Mouse (Mus musculus) WW6 (cell line): Measurements from ENCODE around the gene Lman1l.
A peak's percentile ranks its signal among the peaks of the same experiment; 100 is the strongest.

Source experiments
- DNase-seq: peaks from one replicate; pipeline ENCODE4 v3.0.0-alpha.2; 2013; ENCODE audit warnings: low read depth, low spot score

Lman1l gene

GRCm38 (mm10) chr9:57620674-57621073 lies at the start of gene Lman1l:
Lman1l (minus strand) TSS chr9:57620774.
- DNase-seq, result no peak

DNA sequence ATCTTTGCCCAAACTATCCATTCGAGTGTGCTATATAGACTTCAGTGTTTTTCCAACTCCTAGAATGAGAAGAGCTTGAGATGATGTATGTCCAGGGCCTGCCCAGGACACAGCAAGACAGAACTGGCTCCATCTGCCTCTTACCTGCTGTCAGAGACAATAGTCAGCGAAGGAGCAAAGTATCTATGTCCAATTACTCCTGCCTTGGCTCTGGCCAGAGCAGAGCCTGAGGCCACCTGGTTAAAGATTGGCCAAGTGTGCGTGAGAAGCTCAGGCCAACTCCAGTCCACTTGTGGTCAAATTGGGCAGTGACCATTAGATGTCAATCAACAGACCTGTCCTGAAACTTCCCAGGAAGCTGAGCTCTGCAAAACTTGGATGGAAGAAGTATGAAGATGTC lies 49.0 kb upstream of the Lman1l start:
- no peak for DNase-seq

- no peak for DNase-seq
Measured at GRCm38 (mm10) chr9:57668277-57668676, 47.7 kb upstream of the Lman1l start.

DNA sequence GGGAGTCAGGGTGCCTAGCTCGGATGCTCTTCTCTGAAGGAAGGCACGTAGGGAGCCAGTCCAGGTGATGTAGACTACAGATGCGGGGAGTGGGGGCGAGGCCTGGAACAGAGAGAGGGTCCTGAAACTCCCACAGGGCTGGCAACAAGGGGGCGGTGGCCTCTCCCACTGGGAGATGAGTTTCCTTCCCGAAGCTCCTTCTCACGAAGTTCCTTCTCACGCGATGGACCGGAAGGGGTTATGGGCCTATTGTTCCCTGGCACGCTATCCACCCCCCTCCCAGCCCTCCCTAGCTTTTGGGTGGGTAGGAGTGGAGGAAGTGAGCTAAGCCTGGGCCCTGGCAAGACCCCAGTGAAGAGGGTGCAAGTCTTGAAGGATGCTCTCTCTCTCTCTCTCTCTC lies 47.2 kb upstream of the Lman1l start:
- DNase-seq, result no peak

- no peak for DNase-seq
Measured at GRCm38 (mm10) chr9:57667136-57667535, 46.6 kb upstream of the Lman1l start.

DNA sequence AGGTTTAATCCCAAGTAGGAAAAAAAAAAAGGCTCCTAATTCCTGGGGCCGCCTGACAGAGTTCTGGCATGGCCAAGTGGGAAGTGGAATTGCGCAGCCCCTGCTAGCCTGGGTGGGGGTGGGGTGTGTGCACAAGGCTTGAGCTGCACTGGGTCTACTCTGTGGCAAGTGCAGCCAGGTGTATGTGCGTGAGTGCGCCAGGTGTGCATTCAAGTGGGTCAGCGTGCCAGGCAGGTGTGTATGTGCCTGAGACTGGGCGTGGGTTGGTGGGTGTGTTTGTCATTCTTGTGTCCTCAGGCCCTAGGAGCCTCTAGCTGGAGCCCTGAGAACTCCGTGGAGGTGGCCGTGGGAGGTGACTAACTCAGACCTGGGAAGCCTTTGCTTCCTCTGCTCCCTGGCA lies 46.0 kb upstream of the Lman1l start:
- no peak for DNase-seq

GRCm38 (mm10) chr9:57664616-57665015 lies 44.0 kb upstream of the Lman1l start:
- no peak for DNase-seq

DNA sequence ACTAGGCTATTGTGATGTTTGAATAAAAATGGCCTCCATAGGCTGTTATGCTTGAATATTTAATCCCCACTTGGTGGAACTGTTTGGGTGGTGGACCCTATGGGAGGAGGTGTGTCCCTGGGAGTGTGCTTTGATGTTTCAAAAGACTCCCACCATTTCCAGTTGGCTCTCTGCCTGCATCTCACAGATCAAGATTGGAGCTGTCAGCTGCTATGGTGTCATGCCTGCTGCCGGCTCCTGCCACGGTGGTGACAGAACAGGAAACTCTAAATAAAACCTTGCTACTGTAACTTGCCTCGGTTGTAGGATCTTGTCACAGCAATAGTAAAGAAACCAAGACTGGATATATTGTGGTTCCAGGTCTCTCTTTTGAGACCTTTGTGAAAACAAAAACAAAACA lies 41.0 kb upstream of the Lman1l start:
- DNase-seq, result no peak

GRCm38 (mm10) chr9:57660501-57660900 lies 39.9 kb upstream of the Lman1l start:
- DNase-seq, result no peak

DNA sequence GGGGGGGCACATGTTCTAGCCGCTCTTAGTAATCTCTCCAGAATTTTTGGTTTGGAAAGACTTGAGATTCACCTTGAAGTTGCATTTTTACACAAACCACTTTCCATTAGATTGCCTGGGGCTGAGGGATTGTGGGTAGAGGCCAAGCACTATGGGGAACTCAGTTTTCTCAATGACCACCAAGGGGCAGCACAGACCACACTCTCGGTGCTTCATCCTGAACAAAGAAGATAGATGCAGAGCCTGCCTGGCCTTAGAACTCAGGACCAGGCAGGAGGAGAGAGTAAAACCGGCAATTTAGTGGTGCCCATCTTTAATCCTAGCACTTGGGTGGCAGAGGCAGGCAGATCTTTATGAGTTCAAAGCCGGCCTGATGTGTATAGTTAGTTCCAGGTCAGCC lies 39.2 kb upstream of the Lman1l start:
- no peak for DNase-seq

- DNase-seq, result no peak
Measured at GRCm38 (mm10) chr9:57658970-57659369, 38.4 kb upstream of the Lman1l start.

DNA sequence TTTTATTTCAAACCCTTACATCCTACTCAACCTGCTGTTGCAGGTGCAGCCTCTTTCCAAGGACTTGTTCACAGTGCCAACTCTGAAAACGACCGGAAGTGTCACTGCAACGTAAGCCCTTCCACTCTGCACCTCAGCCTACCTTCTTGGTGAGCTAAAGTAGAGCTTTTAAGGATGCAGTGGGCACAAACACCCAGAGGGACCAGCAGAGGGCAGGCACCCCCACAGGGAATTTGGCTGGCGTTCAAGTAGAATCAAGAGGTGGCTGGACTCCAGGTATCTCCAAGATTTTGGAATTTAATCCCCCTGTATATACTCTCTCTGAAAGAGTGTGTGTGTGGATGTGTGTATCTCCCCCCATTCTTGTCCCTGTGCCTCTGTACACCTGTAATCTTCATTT lies 37.3 kb upstream of the Lman1l start:
- DNase-seq, result no peak

- DNase-seq, result no peak
Measured at GRCm38 (mm10) chr9:57656631-57657350, 36.2 kb upstream of the Lman1l start.

DNA sequence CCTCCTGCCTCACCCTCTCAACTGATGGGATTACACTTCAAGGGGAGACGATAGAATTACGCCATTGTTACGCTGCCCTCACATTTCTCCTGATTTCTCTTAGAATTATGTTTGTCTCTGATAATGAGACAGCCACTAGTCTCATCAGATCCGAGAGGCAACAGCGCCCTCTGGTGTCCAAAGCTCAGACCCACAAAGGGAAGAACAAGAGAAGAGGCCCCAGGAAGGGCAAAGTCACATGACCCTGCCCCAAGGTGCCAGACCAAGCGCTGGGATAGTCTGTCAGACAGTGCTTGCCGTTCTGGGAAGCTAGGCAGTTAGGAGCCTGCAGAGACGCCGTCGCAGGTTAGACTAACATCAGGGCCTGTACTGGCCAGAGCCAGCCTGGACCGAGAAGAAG lies 35.2 kb upstream of the Lman1l start:
- DNase-seq, result peak; percentile 74

GRCm38 (mm10) chr9:57654966-57655365 lies 34.4 kb upstream of the Lman1l start:
- no peak for DNase-seq

- DNase-seq, result no peak
Measured at GRCm38 (mm10) chr9:57653283-57653682, 32.7 kb upstream of the Lman1l start, which contains the start of gene Csk. Csk (minus strand) TSS chr9:57653631.

- no peak for DNase-seq
Measured at GRCm38 (mm10) chr9:57652855-57653254, 32.3 kb upstream of the Lman1l start.

DNA sequence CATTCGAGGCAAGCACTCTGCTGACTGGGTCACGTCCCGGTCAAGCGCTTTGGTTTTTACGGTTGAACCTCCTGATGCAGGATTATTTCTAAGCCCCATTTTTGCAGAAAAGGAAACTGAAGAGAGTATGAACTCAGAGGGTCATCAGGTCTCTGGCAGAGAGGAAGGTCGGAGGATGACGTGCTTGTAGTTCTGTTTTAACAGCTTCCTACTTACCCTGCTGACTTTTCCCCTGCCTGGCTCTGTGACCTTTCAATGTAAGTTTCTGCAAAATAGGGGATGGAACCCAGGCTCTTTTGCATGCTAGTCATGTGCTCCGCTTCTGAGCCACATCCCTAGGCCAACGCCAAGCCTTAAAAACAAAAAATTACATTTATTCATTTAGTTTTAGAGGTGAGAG lies 31.8 kb upstream of the Lman1l start:
- DNase-seq, result no peak

GRCm38 (mm10) chr9:57650786-57651311 lies 30.3 kb upstream of the Lman1l start:
- DNase-seq, result no peak

- DNase-seq, result no peak
Measured at GRCm38 (mm10) chr9:57650130-57650785, 29.7 kb upstream of the Lman1l start.

DNA sequence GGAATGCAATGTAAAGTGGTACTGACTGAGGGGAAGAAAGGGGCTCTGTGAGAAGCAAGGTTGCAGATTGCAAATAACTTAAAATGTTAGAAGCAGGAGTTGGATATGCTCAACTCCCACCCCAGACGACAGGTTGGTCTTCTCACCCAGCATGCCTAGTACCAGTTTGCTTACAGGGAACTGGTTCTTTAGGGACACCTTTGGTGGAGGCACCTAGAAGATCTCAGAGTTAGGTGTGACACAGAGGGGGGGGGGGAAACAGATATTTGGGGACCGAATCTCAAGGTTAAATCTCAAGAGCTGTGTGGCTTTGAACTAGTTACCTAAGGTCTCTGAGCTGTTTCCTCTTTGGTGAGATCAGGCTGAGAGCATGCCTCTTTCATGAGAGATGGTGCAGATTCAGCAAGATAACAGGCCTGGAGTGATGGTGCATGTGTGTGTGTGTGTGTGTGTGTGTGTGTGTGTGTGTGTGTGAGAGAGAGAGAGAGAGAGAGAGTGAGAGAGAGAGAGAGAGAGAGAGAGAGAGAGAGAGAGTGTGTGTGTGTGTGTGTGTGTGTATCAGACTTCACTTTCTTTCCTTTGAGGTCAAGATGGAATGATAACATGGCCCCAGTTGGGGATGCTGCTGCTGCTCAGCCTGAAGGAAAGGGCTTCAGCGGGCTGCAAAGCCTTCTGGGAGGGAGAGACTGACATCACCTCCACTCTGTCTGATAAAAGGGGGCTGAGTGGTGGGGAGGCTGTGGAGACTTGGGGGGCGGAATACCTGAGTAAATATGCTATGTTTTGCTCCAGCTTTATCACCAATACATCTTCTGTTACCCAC lies 26.9 kb upstream of the Lman1l start:
- DNase-seq, result no peak

GRCm38 (mm10) chr9:57646551-57647103 lies 26.1 kb upstream of the Lman1l start:
- no peak for DNase-seq
